Mouse (Mus musculus) thymus, adult 2 months (tissue): ENCODE measurements around the gene 1110008P14Rik.

ENCODE experiments used
- CTCF ChIP-seq: fragments of 200-500 bp; IDR thresholded peaks from 2 replicates; pipeline ENCODE4 v1.5.1; 2012; ENCODE audit warnings: mild to moderate bottlenecking, control low read depth, low read length, moderate library complexity, borderline replicate concordance; ENCODE audit not compliant: control insufficient read depth, poor library complexity, insufficient read depth; ENCODE audit errors: extremely low read depth
- POLR2A ChIP-seq: fragments of 200-500 bp; IDR thresholded peaks from 2 replicates; pipeline ENCODE4 v1.6.1; 2012; ENCODE audit warnings: mild to moderate bottlenecking, low read length, control low read depth, moderate library complexity; ENCODE audit not compliant: control insufficient read depth, poor library complexity, insufficient read depth; ENCODE audit errors: extremely low read depth

GRCm38 (mm10) chr2:32392063-32392462, 10.3 kb upstream of the 1110008P14Rik start:
- no peak for TF ChIP-seq CTCF
- no peak for TF ChIP-seq POLR2A
